Mouse (Mus musculus) lung, postnatal 36 days (tissue): ENCODE measurements around the gene Scgb1b17.
"Not testable (repeated sequence)": the region's sequence is repeated elsewhere in the genome, so short reads cannot be mapped to it uniquely, and the experiment has no call there.

Source experiments
- DNase-seq: peaks from one replicate; pipeline ENCODE4 v3.0.0; 2022; ENCODE audit warnings: mixed read lengths

Gene Scgb1b17

DNA sequence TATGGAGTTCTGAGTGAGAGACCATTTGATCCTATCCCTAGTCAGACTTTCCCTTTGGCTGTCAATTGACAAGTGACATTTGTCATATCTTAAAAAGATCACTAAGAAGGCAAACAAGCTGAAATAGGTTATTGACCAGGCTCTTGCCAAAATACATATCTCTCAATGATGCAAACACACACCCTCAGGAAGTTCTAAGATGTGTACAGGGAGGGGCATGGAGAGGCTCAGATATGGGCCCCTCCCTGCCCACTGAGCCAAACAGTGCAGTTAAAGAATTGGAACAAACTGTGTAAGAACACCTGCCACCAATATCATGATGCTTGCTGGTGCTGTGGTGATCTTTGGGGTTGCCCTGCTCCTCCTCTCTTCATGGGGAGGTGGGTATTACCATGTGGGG is at the start of gene Scgb1b17:
Gene Scgb1b17, plus strand, starts transcription at position 301 of the 400 bp plus-strand sequence.
- DNase-seq = not testable (repeated sequence)

DNA sequence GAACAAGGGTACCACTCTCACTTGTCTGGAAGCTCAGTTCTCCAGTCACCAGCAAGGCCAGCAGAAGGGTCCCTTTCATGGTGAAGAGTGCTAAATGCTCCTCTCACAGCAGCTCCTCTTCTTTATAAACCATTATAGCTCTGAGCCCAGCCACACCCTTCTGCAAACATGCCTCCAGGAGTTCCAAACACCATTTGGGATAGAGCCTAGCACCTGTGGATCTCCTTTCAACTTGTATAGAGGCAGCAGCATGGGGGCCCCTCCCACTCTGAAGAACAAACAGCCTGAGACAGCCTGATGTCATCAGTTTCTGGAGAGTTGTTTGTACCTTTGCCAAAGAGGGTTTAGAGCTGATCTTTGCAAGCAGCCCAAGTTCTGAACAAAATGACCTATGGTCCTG is 6.8 kb upstream of the Scgb1b17 start, which contains the start of gene Scgb2b17:
Gene Scgb2b17, minus strand, starts transcription at position 101 of the 400 bp plus-strand sequence.
- not testable (repeated sequence) for DNase-seq
